Mouse (Mus musculus) monocyte, adult 2 months (primary cell): ENCODE results near the gene Syt10.
"Not testable (repeated sequence)": the region's sequence is repeated elsewhere in the genome, so short reads cannot be mapped to it uniquely, and the experiment has no call there.

Experiments
- DNase-seq, 2 experiments: peaks; one replicate each; pipeline ENCODE4 v3.0.0; 2022; ENCODE audit warnings: low spot score in 2 of 2, low read depth in 1 of 2

Gene Syt10

GRCm38 (mm10) chr15:89841364-89842017 lies at the start of gene Syt10:
TSS of gene Syt10 (minus strand) at chr15:89841860.
- DNase-seq: no peak

DNA sequence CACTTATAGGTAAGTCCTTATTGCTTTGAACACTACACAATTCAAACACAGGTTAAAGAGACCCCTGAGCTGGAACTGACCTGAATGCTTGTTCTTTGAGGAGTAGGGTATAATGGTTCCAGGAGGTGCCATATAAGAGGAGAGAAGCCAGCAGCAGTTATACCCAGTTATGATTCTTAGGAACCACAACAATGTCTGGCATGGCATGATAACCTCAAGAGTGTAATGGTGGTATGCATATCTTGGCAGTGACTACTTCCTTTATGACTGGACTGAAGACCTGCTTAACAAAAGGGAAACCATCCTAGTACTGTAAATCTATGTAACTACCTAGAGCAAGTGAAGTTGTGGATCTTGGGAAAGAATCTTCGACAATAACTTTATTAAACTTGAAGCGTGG lies 42.1 kb upstream of the Syt10 start:
- no peak for DNase-seq

GRCm38 (mm10) chr15:89878981-89879380 lies 37.3 kb upstream of the Syt10 start:
- no peak for DNase-seq

- no peak for DNase-seq
These were observed 25.6 kb downstream of the Syt10 start for GRCm38 (mm10) chr15:89816098-89816497.

DNA sequence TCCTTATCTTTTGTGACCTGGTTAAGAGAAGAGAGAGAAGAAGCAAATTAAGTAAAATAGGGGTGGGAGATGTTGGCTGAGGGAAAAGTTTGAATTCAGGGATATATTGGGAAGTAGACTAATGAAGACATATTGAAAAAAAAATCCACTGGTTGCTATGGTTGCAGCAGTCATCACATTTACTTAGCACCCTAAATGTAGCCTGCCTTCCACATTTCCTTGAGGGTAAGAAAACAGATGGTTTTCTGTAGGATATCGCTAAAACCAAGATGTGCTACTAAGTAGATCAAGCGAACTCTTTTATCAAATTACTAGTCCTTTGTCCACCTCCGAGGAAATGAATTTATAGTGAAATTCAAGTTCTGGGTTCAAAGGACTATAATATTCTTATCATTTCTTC lies 37.2 kb downstream of the Syt10 start:
- no peak for DNase-seq

GRCm38 (mm10) chr15:89779928-89780327 lies 61.7 kb downstream of the Syt10 start:
- DNase-seq: no peak

DNA sequence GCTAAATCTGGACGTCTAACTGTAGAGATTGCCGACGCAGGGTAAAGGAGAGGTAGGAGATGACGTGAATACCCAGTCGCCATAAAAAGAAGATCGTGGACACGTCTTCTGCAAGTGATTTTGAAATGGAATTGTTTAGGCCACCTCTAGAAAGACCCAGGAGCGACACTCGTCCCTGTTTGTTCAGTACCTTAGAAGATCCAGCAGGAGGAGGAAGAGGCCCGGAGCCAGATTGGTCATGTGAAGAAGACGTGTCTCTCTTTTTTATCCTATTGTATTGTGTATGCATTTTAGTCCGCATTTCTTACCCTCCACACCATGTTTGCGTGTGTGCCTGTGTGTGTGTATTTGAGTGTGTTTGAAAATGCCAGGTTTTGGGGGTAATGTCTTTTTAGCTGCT lies 75.6 kb downstream of the Syt10 start:
- not testable (repeated sequence) for DNase-seq

DNA sequence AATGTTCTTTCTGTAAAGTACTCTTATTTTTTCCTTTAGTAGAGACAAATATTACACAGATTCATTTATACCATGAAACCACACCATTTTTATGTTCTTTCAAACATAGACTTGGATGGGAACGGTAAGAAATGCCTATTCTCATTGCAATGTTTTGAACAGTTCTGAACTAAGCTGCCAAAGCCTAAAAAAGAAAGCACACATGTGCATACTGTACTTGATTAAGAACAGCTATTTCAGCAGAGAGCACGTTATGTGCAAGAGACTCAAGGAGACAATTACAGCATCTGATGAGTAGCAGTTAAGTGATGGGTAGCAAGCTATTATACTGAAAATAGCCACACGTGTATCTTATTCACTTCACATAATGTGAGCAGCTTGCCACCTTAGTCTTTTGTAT lies 108.0 kb downstream of the Syt10 start:
- no peak for DNase-seq
